Mouse (Mus musculus) olfactory bulb, adult 2 months (tissue): Measurements from ENCODE around the gene D030056L22Rik.

Experiments
- CTCF ChIP-seq: fragments of 200-500 bp; IDR thresholded peaks from 2 replicates; pipeline ENCODE4 v1.5.1; 2012; ENCODE audit warnings: low read depth, mild to moderate bottlenecking, low read length, moderate library complexity; ENCODE audit not compliant: insufficient read depth
- POLR2A ChIP-seq: fragments of 200-500 bp; IDR thresholded peaks from 2 replicates; pipeline ENCODE4 v1.6.1; 2012; ENCODE audit warnings: mild to moderate bottlenecking, low read depth, low read length, moderate library complexity; ENCODE audit not compliant: insufficient read depth

DNA sequence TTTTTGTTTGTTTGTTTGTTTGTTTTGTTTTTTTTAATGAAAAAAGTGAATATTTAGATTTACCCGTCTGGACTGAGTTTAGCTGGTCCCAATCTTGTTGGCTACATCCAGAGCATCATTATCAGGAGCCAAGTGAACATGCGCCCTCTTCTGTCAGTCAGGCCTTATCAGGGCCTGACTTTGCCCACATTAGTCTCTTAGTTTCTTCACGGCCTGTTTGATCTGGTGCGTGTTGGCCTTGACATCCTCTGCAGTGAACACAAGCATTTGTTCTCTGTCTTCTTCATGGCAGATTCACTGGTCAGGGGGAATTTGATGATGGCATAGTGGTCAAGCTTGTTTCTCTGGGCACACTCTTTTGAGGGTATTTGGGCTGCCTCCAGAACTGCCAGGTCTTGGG lies 30.9 kb upstream of the D030056L22Rik start:
- TF ChIP-seq CTCF (no peak), POLR2A (no peak)
